Mouse (Mus musculus) cerebellum, adult 2 months (tissue): ENCODE measurements around the gene Gabrg3.

Source experiments
- CTCF ChIP-seq: fragments of 200-500 bp; IDR thresholded peaks from 2 replicates; pipeline ENCODE4 v1.5.1; 2011; ENCODE audit warnings: low read depth, mild to moderate bottlenecking, control low read depth, low read length, moderate library complexity, borderline replicate concordance; ENCODE audit not compliant: insufficient read depth
- POLR2A ChIP-seq: fragments of 200-500 bp; IDR thresholded peaks from 2 replicates; pipeline ENCODE4 v1.6.1; 2011; ENCODE audit warnings: low read length, control low read depth, borderline replicate concordance; ENCODE audit not compliant: insufficient read depth

DNA sequence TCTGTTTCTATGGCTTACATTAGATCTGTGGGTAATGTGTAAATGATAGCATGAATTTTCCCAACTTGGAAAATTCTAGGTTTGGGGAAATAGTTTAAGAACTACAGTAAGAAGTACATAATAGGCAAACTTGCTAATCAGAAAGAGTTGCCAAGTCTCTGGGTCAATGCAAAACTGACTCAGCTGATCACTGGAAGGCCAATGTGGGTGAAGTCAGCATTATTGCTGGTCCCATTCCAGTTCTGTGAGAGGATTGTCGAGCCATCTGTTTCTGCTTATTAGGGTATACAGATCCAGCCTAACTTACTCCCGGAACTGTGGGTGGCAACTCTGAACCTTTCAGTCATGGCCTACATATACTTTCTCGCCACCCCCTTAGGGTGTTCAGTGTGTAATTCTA, 55.8 kb downstream of the Gabrg3 start:
- TF ChIP-seq CTCF, result no peak
- TF ChIP-seq POLR2A, result no peak
